Mouse (Mus musculus): ENCODE data around the gene Erc2. TPM values are rescaled to one million over a fixed set of nuclear protein-coding genes. Genes with fewer than 3 reads are reported as not detected.
A peak's percentile ranks its signal among the peaks of the same experiment; 100 is the strongest.

The Erc2 gene
- polyA plus RNA-seq, 1 experiment from 2014 or later: 69.7 TPM

- WGBS: 24% methylated on average over 1 of the region's 1 CpGs
- Histone ChIP-seq H3K27me3 (no peaks in the 10 kb centered on the region), H3K36me3 (no peaks in the 10 kb centered on the region), H3K4me3 (no peak overlapping the region), H3K9me3 (no peaks in the 10 kb centered on the region), H3K9ac (replicated peaks) (no peak overlapping the region), H3K4me2 (replicated peaks) (no peak overlapping the region), H3K4me1 (peaks cover 8% of the 10 kb centered on the region), H3K27ac (replicated peaks) (no peak overlapping the region)
- no peak for ATAC-seq (replicated peaks)
Observed at GRCm38 (mm10) chr14:27739436-27739835, 117.2 kb downstream of the Erc2 start.

- H3K4me1 ChIP-seq: peaks cover 8% of the 10 kb centered on the region
- no peaks in the 10 kb centered on the region for H3K9me3 ChIP-seq
- no peak overlapping the region for H3K27ac ChIP-seq (replicated peaks)
- no peaks in the 10 kb centered on the region for H3K36me3 ChIP-seq
- 30% methylated on average over 3 of the region's 3 CpGs for WGBS
- H3K9ac ChIP-seq (replicated peaks): no peak overlapping the region
- ATAC-seq (replicated peaks): peak; percentile 55; the same call in 1 of the 2 replicates
- no peak overlapping the region for H3K4me3 ChIP-seq
- H3K4me2 ChIP-seq (replicated peaks): no peak overlapping the region
- no peaks in the 10 kb centered on the region for H3K27me3 ChIP-seq
Observed at GRCm38 (mm10) chr14:27741248-27741916, 119.2 kb downstream of the Erc2 start.

GRCm38 (mm10) chr14:27754340-27754739, 132.1 kb downstream of the Erc2 start:
- 77% methylated on average over 1 of the region's 1 CpGs for WGBS
- Histone ChIP-seq H3K4me1 (no peaks in the 10 kb centered on the region), H3K9ac (replicated peaks) (no peak overlapping the region), H3K27me3 (no peaks in the 10 kb centered on the region), H3K36me3 (no peaks in the 10 kb centered on the region), H3K27ac (replicated peaks) (no peak overlapping the region), H3K4me2 (replicated peaks) (no peak overlapping the region), H3K9me3 (no peaks in the 10 kb centered on the region), H3K4me3 (no peak overlapping the region)
- ATAC-seq (replicated peaks): no peak

- no peak for ATAC-seq (replicated peaks)
- H3K4me2 ChIP-seq (replicated peaks): no peak overlapping the region
Observed at GRCm38 (mm10) chr14:27756901-27757300, 134.7 kb downstream of the Erc2 start.

GRCm38 (mm10) chr14:27758230-27758629, 136.0 kb downstream of the Erc2 start:
- WGBS: 96% methylated on average over 1 of the region's 1 CpGs

More at GRCm38 (mm10) chr14:27756901-27757300, 134.7 kb downstream of the Erc2 start:
- no peak overlapping the region for H3K27ac ChIP-seq (replicated peaks)
- H3K9me3 ChIP-seq: no peaks in the 10 kb centered on the region
- H3K4me1 ChIP-seq: no peaks in the 10 kb centered on the region
- no peaks in the 10 kb centered on the region for H3K27me3 ChIP-seq
- 96% methylated on average over 5 of the region's 5 CpGs for WGBS
- no peak overlapping the region for H3K9ac ChIP-seq (replicated peaks)
- no peaks in the 10 kb centered on the region for H3K36me3 ChIP-seq
- no peak overlapping the region for H3K4me3 ChIP-seq

GRCm38 (mm10) chr14:27759069-27759628, 136.9 kb downstream of the Erc2 start:
- H3K36me3 ChIP-seq: no peaks in the 10 kb centered on the region
- ATAC-seq (replicated peaks): no peak

More at GRCm38 (mm10) chr14:27758230-27758629, 136.0 kb downstream of the Erc2 start:
- H3K27me3 ChIP-seq: no peaks in the 10 kb centered on the region
- H3K4me3 ChIP-seq: no peak overlapping the region
- H3K27ac ChIP-seq (replicated peaks): no peak overlapping the region
- ATAC-seq (replicated peaks): no peak
- no peaks in the 10 kb centered on the region for H3K4me1 ChIP-seq
- H3K4me2 ChIP-seq (replicated peaks): no peak overlapping the region
- no peaks in the 10 kb centered on the region for H3K36me3 ChIP-seq
- no peak overlapping the region for H3K9ac ChIP-seq (replicated peaks)
- H3K9me3 ChIP-seq: no peaks in the 10 kb centered on the region

GRCm38 (mm10) chr14:27759982-27760381, 137.8 kb downstream of the Erc2 start:
- WGBS: 89% methylated on average over 9 of the region's 9 CpGs
- H3K27me3 ChIP-seq: no peaks in the 10 kb centered on the region

More at GRCm38 (mm10) chr14:27759069-27759628, 136.9 kb downstream of the Erc2 start:
- H3K9ac ChIP-seq (replicated peaks): no peak overlapping the region
- no peaks in the 10 kb centered on the region for H3K9me3 ChIP-seq
- H3K27ac ChIP-seq (replicated peaks): no peak overlapping the region
- H3K4me2 ChIP-seq (replicated peaks): no peak overlapping the region
- H3K4me3 ChIP-seq: no peak overlapping the region
- H3K27me3 ChIP-seq: no peaks in the 10 kb centered on the region
- no peaks in the 10 kb centered on the region for H3K4me1 ChIP-seq
- 95% methylated on average over 6 of the region's 6 CpGs for WGBS

GRCm38 (mm10) chr14:27775367-27775766, 153.1 kb downstream of the Erc2 start:
- Histone ChIP-seq H3K27ac (replicated peaks) (no peak overlapping the region), H3K27me3 (no peaks in the 10 kb centered on the region), H3K4me2 (replicated peaks) (no peak overlapping the region), H3K36me3 (no peaks in the 10 kb centered on the region), H3K4me1 (peaks cover 6% of the 10 kb centered on the region), H3K9ac (replicated peaks) (no peak overlapping the region), H3K4me3 (no peak overlapping the region), H3K9me3 (no peaks in the 10 kb centered on the region)
- no peak for ATAC-seq (replicated peaks)
- WGBS: 42% methylated on average over 5 of the region's 5 CpGs

More at GRCm38 (mm10) chr14:27759982-27760381, 137.8 kb downstream of the Erc2 start:
- Histone ChIP-seq H3K4me3 (no peak overlapping the region), H3K4me1 (no peaks in the 10 kb centered on the region), H3K36me3 (no peaks in the 10 kb centered on the region), H3K9me3 (no peaks in the 10 kb centered on the region), H3K4me2 (replicated peaks) (no peak overlapping the region), H3K27ac (replicated peaks) (no peak overlapping the region), H3K9ac (replicated peaks) (no peak overlapping the region)
- ATAC-seq (replicated peaks): no peak

- Histone ChIP-seq H3K4me2 (replicated peaks) (no peak overlapping the region), H3K4me1 (peaks cover 6% of the 10 kb centered on the region), H3K9me3 (no peaks in the 10 kb centered on the region), H3K27me3 (no peaks in the 10 kb centered on the region), H3K9ac (replicated peaks) (no peak overlapping the region), H3K4me3 (no peak overlapping the region), H3K27ac (replicated peaks) (no peak overlapping the region), H3K36me3 (no peaks in the 10 kb centered on the region)
- WGBS: 43% methylated on average over 8 of the region's 8 CpGs
- peak; percentile 41; the same call in 1 of the 2 replicates for ATAC-seq (replicated peaks)
Observed at GRCm38 (mm10) chr14:27778503-27778902, 156.3 kb downstream of the Erc2 start.

GRCm38 (mm10) chr14:27778982-27779701, 156.9 kb downstream of the Erc2 start:
- no peak overlapping the region for H3K27ac ChIP-seq (replicated peaks)
- WGBS: 77% methylated on average over 2 of the region's 2 CpGs
- H3K9me3 ChIP-seq: no peaks in the 10 kb centered on the region
- no peak for ATAC-seq (replicated peaks)
- H3K27me3 ChIP-seq: no peaks in the 10 kb centered on the region
- H3K36me3 ChIP-seq: no peaks in the 10 kb centered on the region
- no peak overlapping the region for H3K4me2 ChIP-seq (replicated peaks)
- H3K9ac ChIP-seq (replicated peaks): no peak overlapping the region
- peaks cover 6% of the 10 kb centered on the region for H3K4me1 ChIP-seq
- H3K4me3 ChIP-seq: no peak overlapping the region

- no peaks in the 10 kb centered on the region for H3K27me3 ChIP-seq
- no peaks in the 10 kb centered on the region for H3K9me3 ChIP-seq
- no peak overlapping the region for H3K9ac ChIP-seq (replicated peaks)
- no peak overlapping the region for H3K27ac ChIP-seq (replicated peaks)
- WGBS: 23% methylated on average over 1 of the region's 1 CpGs
- ATAC-seq (replicated peaks): no peak
- H3K4me3 ChIP-seq: no peak overlapping the region
- no peak overlapping the region for H3K4me2 ChIP-seq (replicated peaks)
- H3K4me1 ChIP-seq: peaks cover 6% of the 10 kb centered on the region
- H3K36me3 ChIP-seq: no peaks in the 10 kb centered on the region
Observed at GRCm38 (mm10) chr14:27781221-27781620, 159.0 kb downstream of the Erc2 start.

- H3K9ac ChIP-seq (replicated peaks): no peak overlapping the region
- no peaks in the 10 kb centered on the region for H3K36me3 ChIP-seq
- H3K9me3 ChIP-seq: no peaks in the 10 kb centered on the region
- H3K4me1 ChIP-seq: no peaks in the 10 kb centered on the region
- no peak for ATAC-seq (replicated peaks)
- WGBS: 96% methylated on average over 4 of the region's 4 CpGs
- no peak overlapping the region for H3K4me3 ChIP-seq
- no peak overlapping the region for H3K27ac ChIP-seq (replicated peaks)
- no peak overlapping the region for H3K4me2 ChIP-seq (replicated peaks)
- no peaks in the 10 kb centered on the region for H3K27me3 ChIP-seq
Observed at GRCm38 (mm10) chr14:27784826-27785225, 162.6 kb downstream of the Erc2 start.

Data from forebrain, embryonic 15.5 days (tissue).